Mouse (Mus musculus) left cerebral cortex, adult 6 months (tissue): ENCODE measurements around the gene Gm19684. TPM values are rescaled to one million over a fixed set of nuclear protein-coding genes. Genes with fewer than 3 reads are reported as not detected.

Experiments used
- long read RNA-seq, 2 experiments: library from polyadenylated mRNA; unstranded; transcript quantifications; one replicate each; pipeline ENCODE4 v2.0.0; 2019 to 2020
- polyA plus RNA-seq: library from polyadenylated mRNA; unstranded; fragments of <200 nt; fragmentation: Nextera tagmentation; gene quantifications from 2 replicates; pipeline ENCODE4 v1.2.3, GENCODE M21; 2021

Gm19684 gene
- 0.06 TPM in 1 of 2 replicates, not detected in the other for polyA plus RNA-seq
- long read RNA-seq, experiment 1, partial matches to known transcripts: 0 of 1 reads
- long read RNA-seq, experiment 1, other reads (novel, unspliced or antisense): 1 of 1 reads
- long read RNA-seq, experiment 2, partial matches to known transcripts: 0 of 1 reads
- long read RNA-seq, experiment 2, other reads (novel, unspliced or antisense): 1 of 1 reads

GRCm38 (mm10) chr17:36121352-36122020, at the start of gene Gm19684:
Gene Gm19684, plus strand, starts transcription at chr17:36121678.

GRCm38 (mm10) chr17:36128968-36129817, 7.7 kb downstream of the Gm19684 start, which contains the start of gene Gm7030:
Gene Gm7030, minus strand, starts transcription at chr17:36129425.

GRCm38 (mm10) chr17:36168039-36168652, 46.7 kb downstream of the Gm19684 start, which contains the start of gene Gm8909:
Gene Gm8909, minus strand, starts transcription at chr17:36168537.

Other genes with a start within 250 kb of the Gm19684 start
- gene Dhx16, start 241.9 kb upstream of the Gm19684 start, polyA plus RNA-seq: 9.6 and 13.1 TPM in 2 replicates
- 59.1 and 90.8 TPM in 2 replicates for gene 2310061I04Rik, start 224.2 kb upstream of the Gm19684 start, polyA plus RNA-seq
- gene Atat1, start 211.6 kb upstream of the Gm19684 start, polyA plus RNA-seq: 34.2 and 50.5 TPM in 2 replicates
- 65.1 and 66.8 TPM in 2 replicates for gene Mrps18b, start 205.3 kb upstream of the Gm19684 start, polyA plus RNA-seq
- gene Ppp1r10, start 205.2 kb upstream of the Gm19684 start, polyA plus RNA-seq: 16.6 and 18.5 TPM in 2 replicates
- gene Abcf1, start 151.9 kb upstream of the Gm19684 start, polyA plus RNA-seq: 50.2 and 50.3 TPM in 2 replicates
- gene Gnl1, start 141.8 kb upstream of the Gm19684 start, polyA plus RNA-seq: 23.8 and 41.5 TPM in 2 replicates
- 12.1 and 12.4 TPM in 2 replicates for gene Prr3, start 141.4 kb upstream of the Gm19684 start, polyA plus RNA-seq
- 2.5 and 3.0 TPM in 2 replicates for gene H2-T24, start 101.1 kb upstream of the Gm19684 start, polyA plus RNA-seq
- gene H2-T23, start 88.8 kb upstream of the Gm19684 start, polyA plus RNA-seq: 24.6 and 34.7 TPM in 2 replicates
- gene H2-T22, start 78.9 kb upstream of the Gm19684 start, polyA plus RNA-seq: 21.2 and 21.4 TPM in 2 replicates
- gene Gm6034, start 78.7 kb upstream of the Gm19684 start, polyA plus RNA-seq: not detected in 2 replicates
- not detected in 2 replicates for gene Gm11127, start 63.3 kb upstream of the Gm19684 start, polyA plus RNA-seq
- gene Gm7030, start 7.7 kb downstream of the Gm19684 start, polyA plus RNA-seq: not detected in 2 replicates
- gene Gm8909, start 46.9 kb downstream of the Gm19684 start, polyA plus RNA-seq: 0.39 TPM in 1 of 2 replicates, not detected in the other
- gene H2-T3, start 68.6 kb downstream of the Gm19684 start, polyA plus RNA-seq: not detected in 2 replicates
- 107 and 115 TPM in 2 replicates for gene Rpp21, start 136.4 kb downstream of the Gm19684 start, polyA plus RNA-seq
- 3.7 and 4.7 TPM in 2 replicates for gene Trim39, start 150.6 kb downstream of the Gm19684 start, polyA plus RNA-seq
- not detected in 2 replicates for gene H2-M10.2, start 164.8 kb downstream of the Gm19684 start, polyA plus RNA-seq
- gene H2-M10.1, start 204.5 kb downstream of the Gm19684 start, polyA plus RNA-seq: not detected in 2 replicates
- gene H2-M10.3, start 246.7 kb downstream of the Gm19684 start, polyA plus RNA-seq: not detected in 2 replicates